Mouse (Mus musculus) forebrain, postnatal 0 days (tissue): Measurements from ENCODE around the gene Plxdc2. TPM values are rescaled to one million over a fixed set of nuclear protein-coding genes. Genes with fewer than 3 reads are reported as not detected.

Experiments
- ATAC-seq: fragments of 200-750 bp; cut with Nextera tagmentation; 2 replicates; pipeline ENCODE4 v1.8.0; 2017; ENCODE audit warnings: mild to moderate bottlenecking, moderate library complexity
- DNase-seq: peaks from one replicate; pipeline ENCODE4 v3.0.0-alpha.2; 2015
- H3K27ac ChIP-seq: fragments of 300-500 bp; sonication (generic); 2 replicates; pipeline ENCODE4 v1.5.1; 2014; ENCODE audit warnings: low read depth, mild to moderate bottlenecking, antibody characterized with exemption, low read length, moderate library complexity, mixed read lengths
- H3K27me3 ChIP-seq: fragments of 300-500 bp; sonication (generic); 2 replicates; pipeline ENCODE4 v1.6.1; 2014; ENCODE audit warnings: mild to moderate bottlenecking, low read length, mixed read lengths; ENCODE audit not compliant: insufficient read depth
- H3K36me3 ChIP-seq: fragments of 300-500 bp; sonication (generic); 2 replicates; pipeline ENCODE4 v1.6.1; 2014; ENCODE audit warnings: mild to moderate bottlenecking, moderate library complexity; ENCODE audit not compliant: insufficient read depth
- H3K4me1 ChIP-seq: fragments of 300-500 bp; sonication (generic); 2 replicates; pipeline ENCODE4 v1.6.1; 2014; ENCODE audit warnings: antibody characterized with exemption; ENCODE audit not compliant: insufficient read depth
- H3K4me2 ChIP-seq: fragments of 300-500 bp; sonication (generic); 2 replicates; pipeline ENCODE4 v1.6.1; 2014; ENCODE audit warnings: low read depth, mild to moderate bottlenecking, moderate library complexity
- H3K4me3 ChIP-seq: fragments of 300-500 bp; sonication (generic); 2 replicates; pipeline ENCODE4 v1.5.1; 2014; ENCODE audit warnings: low read depth, low read length, mixed read lengths
- H3K9ac ChIP-seq: fragments of 300-500 bp; sonication (generic); 2 replicates; pipeline ENCODE4 v1.6.1; 2014; ENCODE audit warnings: mild to moderate bottlenecking
- H3K9me3 ChIP-seq: fragments of 300-500 bp; sonication (generic); 2 replicates; pipeline ENCODE4 v1.6.1; 2016; ENCODE audit warnings: low read length
- CTCF ChIP-seq: sonication (generic); IDR thresholded peaks from 2 replicates; pipeline ENCODE4 v1.5.1; 2016; ENCODE audit warnings: antibody characterized with exemption, control low read depth, low read depth
- WGBS: fragments of 180-500 bp; shearing (Covaris S2); extraction: QIAGEN DNeasy Blood & Tissue Kit; methylation state at CpG from one replicate; pipeline ENCODE4 v1.1.7; 2014; 5-methylcytosine and 5-hydroxymethylcytosine counted together
- polyA plus RNA-seq: library from polyadenylated mRNA; unstranded; fragments of >200 nt; fragmentation: Nextera tagmentation; extraction: Ambion mirVana; gene quantifications from 2 replicates; pipeline ENCODE4 v1.2.1, GENCODE M21; 2015
- total RNA-seq: library from RNA; depleted of rRNA; stranded (reverse); fragments of >200 nt; gene quantifications from 2 replicates; pipeline ENCODE4 v1.2.3, GENCODE M21; 2014

The Plxdc2 gene
- total and polyA plus RNA-seq, 2 experiments from 2014 or later = 20.8 to 23.6 TPM

- Histone ChIP-seq H3K36me3 (no peaks in the 10 kb centered on the region), H3K27ac (no peak overlapping the region), H3K27me3 (no peaks in the 10 kb centered on the region), H3K9ac (no peak overlapping the region), H3K4me1 (no peaks in the 10 kb centered on the region), H3K4me3 (no peak overlapping the region), H3K4me2 (no peak overlapping the region), H3K9me3 (no peaks in the 10 kb centered on the region)
- no peak for TF ChIP-seq CTCF
- 0 out of 2 replicates have a peak, but pooled peaks have one; percentile 34 for ATAC-seq
- 2% methylated on average over 1 of the region's 1 CpGs for WGBS
- no peak for DNase-seq
These were observed 417.5 kb downstream of the Plxdc2 start for GRCm38 (mm10) chr2:16773398-16774113.

DNA sequence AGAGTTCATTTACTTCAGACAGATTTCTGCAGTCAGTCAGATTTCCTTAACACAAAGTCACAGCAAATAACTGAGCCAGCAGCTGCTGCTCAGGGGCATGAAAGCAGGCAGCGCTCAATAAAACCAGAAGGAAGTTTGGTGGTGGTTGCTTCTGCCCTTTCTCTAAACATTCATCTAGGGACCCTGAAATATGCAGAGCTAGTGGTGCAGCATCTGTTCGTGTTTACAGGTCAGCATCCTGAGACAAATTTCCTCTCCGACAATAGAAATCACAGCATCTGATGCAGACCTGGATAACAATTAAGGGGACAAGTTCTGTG lies 418.0 kb downstream of the Plxdc2 start:
- Histone ChIP-seq H3K4me1 (no peaks in the 10 kb centered on the region), H3K9me3 (no peaks in the 10 kb centered on the region), H3K4me3 (no peak overlapping the region), H3K36me3 (no peaks in the 10 kb centered on the region), H3K27me3 (no peaks in the 10 kb centered on the region), H3K9ac (no peak overlapping the region), H3K27ac (no peak overlapping the region), H3K4me2 (no peak overlapping the region)
- WGBS = 67% methylated on average over 3 of the region's 3 CpGs
- DNase-seq (no peak), ATAC-seq (0 out of 2 replicates have a peak, but pooled peaks have one; percentile 5)
- TF ChIP-seq CTCF = no peak

GRCm38 (mm10) chr2:16795283-16795682 lies 439.2 kb downstream of the Plxdc2 start:
- DNase-seq (peak; percentile 62), ATAC-seq (peak; percentile 89)
- no peak overlapping the region for H3K4me3 ChIP-seq
- H3K4me1 ChIP-seq = no peaks in the 10 kb centered on the region
- no peak overlapping the region for H3K4me2 ChIP-seq
- no peak overlapping the region for H3K9ac ChIP-seq
- H3K27ac ChIP-seq = no peak overlapping the region
- no peaks in the 10 kb centered on the region for H3K36me3 ChIP-seq
- no peak for TF ChIP-seq CTCF
- no peaks in the 10 kb centered on the region for H3K9me3 ChIP-seq
- H3K27me3 ChIP-seq = no peaks in the 10 kb centered on the region
